8 mouse cellular contexts compared by ENCODE assay signal in genomic region chr1:180810976-180811375, GRCm38 (mm10). TPM values are rescaled to one million over a fixed set of nuclear protein-coding genes. Genes with fewer than 3 reads are reported as not detected.
DNase-seq lines count a peak whose midpoint lies in the region; ATAC-seq and TF ChIP-seq lines count a peak whose summit lies in the region.

No protein-coding gene starts in this region.

- 49% methylated on average over 7 of the region's 7 CpGs for WGBS in embryonic facial prominence, embryonic 15.5 days
- WGBS in limb, embryonic 14.5 days, result 60% methylated on average over 7 of the region's 7 CpGs
- 55% methylated on average over 7 of the region's 7 CpGs for WGBS in stomach, embryonic 16.5 days

- H3K4me3 ChIP-seq in gastrocnemius, adult 2 months, result peak overlapping the region; percentile 99
- peak overlapping the region; percentile 82 for H3K4me3 ChIP-seq in C2C12 (ENCODE audit: insufficient read depth, poor library complexity, severe bottlenecking)
- peak overlapping the region; percentile 78 for H3K4me3 ChIP-seq in embryonic facial prominence, embryonic 15.5 days (replicated peaks)
- peak overlapping the region; percentile 95 for H3K4me3 ChIP-seq in limb, embryonic 14.5 days (replicated peaks; ENCODE audit: low read length)
- H3K4me3 ChIP-seq in stomach, embryonic 16.5 days (replicated peaks; ENCODE audit: low read length), result peak overlapping the region; percentile 36

- peaks cover 58% of the 10 kb centered on the region for H3K79me3 ChIP-seq in C2C12 (ENCODE audit: low read depth)

- H3K27ac ChIP-seq in gastrocnemius, adult 2 months, result peak overlapping the region; percentile 94
- no peak overlapping the region for H3K27ac ChIP-seq in embryonic facial prominence, embryonic 15.5 days (replicated peaks)
- H3K27ac ChIP-seq in limb, embryonic 14.5 days (replicated peaks; ENCODE audit: low read depth, low read length), result no peak overlapping the region
- no peak overlapping the region for H3K27ac ChIP-seq in stomach, embryonic 16.5 days (ENCODE audit: low read length)

- H3K9me3 ChIP-seq in embryonic facial prominence, embryonic 15.5 days (replicated peaks), result no peaks in the 10 kb centered on the region
- no peaks in the 10 kb centered on the region for H3K9me3 ChIP-seq in limb, embryonic 14.5 days (ENCODE audit: control insufficient read depth, low read length)
- no peaks in the 10 kb centered on the region for H3K9me3 ChIP-seq in stomach, embryonic 16.5 days (replicated peaks; ENCODE audit: control insufficient read depth, low read length)

- H3K36me3 ChIP-seq in C2C12 (ENCODE audit: control insufficient read depth, insufficient read depth), result peaks cover 57% of the 10 kb centered on the region
- H3K36me3 ChIP-seq in embryonic facial prominence, embryonic 15.5 days, result peaks cover 37% of the 10 kb centered on the region
- peaks cover 45% of the 10 kb centered on the region for H3K36me3 ChIP-seq in limb, embryonic 14.5 days (ENCODE audit: control insufficient read depth, insufficient read depth, low read length)
- peaks cover 24% of the 10 kb centered on the region; the same call in 1 of the 2 replicates for H3K36me3 ChIP-seq in stomach, embryonic 16.5 days (ENCODE audit: control insufficient read depth, insufficient read depth, low read length)

- no peak overlapping the region for H3ac ChIP-seq in C2C12 (ENCODE audit: control insufficient read depth, insufficient read length, low read depth)

- H3K79me2 ChIP-seq in C2C12 (ENCODE audit: control insufficient read depth, insufficient read depth), result peaks cover 74% of the 10 kb centered on the region

- peaks cover 45% of the 10 kb centered on the region for H3K4me1 ChIP-seq in embryonic facial prominence, embryonic 15.5 days
- H3K4me1 ChIP-seq in limb, embryonic 14.5 days (ENCODE audit: control insufficient read depth, insufficient read depth, low read length), result peaks cover 30% of the 10 kb centered on the region
- peaks cover 22% of the 10 kb centered on the region for H3K4me1 ChIP-seq in stomach, embryonic 16.5 days (ENCODE audit: control insufficient read depth, insufficient read depth, low read length)

- ATAC-seq in embryonic facial prominence, embryonic 15.5 days (ENCODE audit: insufficient number of reproducible peaks, low FRiP score, low TSS enrichment, low read depth), result no peak
- ATAC-seq in limb, embryonic 14.5 days (ENCODE audit: low FRiP score, low read depth), result no peak
- ATAC-seq in stomach, embryonic 16.5 days (ENCODE audit: insufficient read depth, low FRiP score), result no peak

- TF ChIP-seq POLR2A in limb, embryonic 14.5 days (IDR thresholded peaks at IDR 0.05; ENCODE audit: borderline replicate concordance, extremely low read depth, insufficient read depth, insufficient read length), result no peak

- H3K4me2 ChIP-seq in embryonic facial prominence, embryonic 15.5 days (replicated peaks), result peak overlapping the region; percentile 49
- H3K4me2 ChIP-seq in limb, embryonic 14.5 days (replicated peaks; ENCODE audit: low read depth, low read length, severe bottlenecking), result peak overlapping the region; percentile 49
- H3K4me2 ChIP-seq in stomach, embryonic 16.5 days (ENCODE audit: low read depth, low read length), result peak overlapping the region; percentile 53

- intact Hi-C loops in gastrocnemius, adult 2 months (cut with DNase I), result loop anchor here (1.0 to 5.0 kb wide), 2 partner anchors 43 to 84 kb away; partner anchors contain the start of gene Acbd3
- intact Hi-C loops in gastrocnemius, postnatal 36 days (cut with DNase I), result no loop called here

- DNase-seq in gastrocnemius, adult 2 months, result no peak
- DNase-seq in gastrocnemius, postnatal 25 days, result no peak
- peak; percentile 39 for DNase-seq in limb, embryonic 14.5 days (ENCODE audit: low spot score)
- DNase-seq in gastrocnemius, postnatal 36 days, result no peak
- no peak for DNase-seq in yolk sac, embryonic 10.5 days (ENCODE audit: low spot score)

- H3K27me3 ChIP-seq in C2C12 (ENCODE audit: control insufficient read depth, insufficient read depth, insufficient read length), result no peaks in the 10 kb centered on the region
- H3K27me3 ChIP-seq in embryonic facial prominence, embryonic 15.5 days, result no peaks in the 10 kb centered on the region
- H3K27me3 ChIP-seq in limb, embryonic 14.5 days (ENCODE audit: control insufficient read depth, insufficient read depth, low read length), result no peaks in the 10 kb centered on the region
- H3K27me3 ChIP-seq in stomach, embryonic 16.5 days (ENCODE audit: control insufficient read depth, insufficient read depth, low read length), result no peaks in the 10 kb centered on the region

- no peak overlapping the region for H3K9ac ChIP-seq in embryonic facial prominence, embryonic 15.5 days
- H3K9ac ChIP-seq in limb, embryonic 14.5 days (ENCODE audit: low read depth, low read length, severe bottlenecking), result no peak overlapping the region
- H3K9ac ChIP-seq in stomach, embryonic 16.5 days (ENCODE audit: low read length), result peak overlapping the region; percentile 46; the same call in 1 of the 2 replicates

- peak; percentile 57 for TF ChIP-seq CTCF in gastrocnemius, adult 2 months (IDR thresholded peaks at IDR 0.05)
- no peak for TF ChIP-seq CTCF in C2C12 (IDR thresholded peaks at IDR 0.05; ENCODE audit: control insufficient read depth, insufficient read depth, insufficient read length)

TF ChIP-seq in C2C12, 6 proteins besides CTCF, POLR2A, EP300 and RAD21:
- no peak for TF ChIP-seq CEBPB (IDR thresholded peaks at IDR 0.05; ENCODE audit: low read depth)
TF ChIP-seq in C2C12: peak in this region for 0.

RNA-seq across cellular contexts. Expression of gene H3f3a, which starts 2.8 kb away (rescaled TPM):
- total RNA-seq in gastrocnemius, adult 2 months (2021), result 100 to 1,000 TPM; 314 to 379 TPM
- total RNA-seq in gastrocnemius, postnatal 25 days (2021), result 100 to 1,000 TPM; 350 to 362 TPM
- 570 TPM for polyA plus RNA-seq in C2C12 (2012; fragmentation: generic; extraction: Trizol)
- polyA plus RNA-seq in embryonic facial prominence, embryonic 15.5 days (2015; fragmentation: Nextera tagmentation; extraction: Ambion mirVana), result 2,445 and 2,695 TPM in 2 replicates
- 1,296 and 1,586 TPM in 2 replicates for polyA plus RNA-seq in limb, embryonic 14.5 days (2012; rRNA removed)
- 2,743 and 2,800 TPM in 2 replicates for polyA plus RNA-seq in limb, embryonic 14.5 days (2014; fragmentation: Nextera tagmentation; extraction: Ambion mirVana)
- 1,948 and 2,131 TPM in 2 replicates for polyA plus RNA-seq in stomach, embryonic 16.5 days (2015; fragmentation: Nextera tagmentation; extraction: Ambion mirVana)
- 100 to 1,000 TPM; 303 to 358 TPM for total RNA-seq in gastrocnemius, postnatal 36 days (2021)

RNA-seq across cellular contexts. Expression of gene Sde2, which starts 40.0 kb away (rescaled TPM):
- 1 to 10 TPM; 7.4 to 7.8 TPM for total RNA-seq in gastrocnemius, adult 2 months (2021)
- 1 to 10 TPM; 7.5 TPM for total RNA-seq in gastrocnemius, postnatal 25 days (2021)
- 17.7 TPM for polyA plus RNA-seq in C2C12 (2012; fragmentation: generic; extraction: Trizol)
- polyA plus RNA-seq in embryonic facial prominence, embryonic 15.5 days (2015; fragmentation: Nextera tagmentation; extraction: Ambion mirVana), result 37.5 and 38.9 TPM in 2 replicates
- polyA plus RNA-seq in limb, embryonic 14.5 days (2012; rRNA removed), result 24.6 and 29.8 TPM in 2 replicates
- polyA plus RNA-seq in limb, embryonic 14.5 days (2014; fragmentation: Nextera tagmentation; extraction: Ambion mirVana), result 30.9 and 33.0 TPM in 2 replicates
- polyA plus RNA-seq in stomach, embryonic 16.5 days (2015; fragmentation: Nextera tagmentation; extraction: Ambion mirVana), result 34.9 and 36.5 TPM in 2 replicates
- 1 to 10 TPM; 5.2 to 6.9 TPM for total RNA-seq in gastrocnemius, postnatal 36 days (2021)

Comparison
In these comparisons a context has a peak if more than half of its experiments do, and no peak if none do; other contexts are left out.
1. H3K4me3 ChIP-seq: peak in every context shown above with its lines; median percentile 99 in gastrocnemius, adult 2 months; 95 in limb, embryonic 14.5 days; 82 in C2C12; 78 in embryonic facial prominence, embryonic 15.5 days; 36 in stomach, embryonic 16.5 days.